Comparison of ENCODE assay signal across 20 mouse cellular contexts in the genomic region with DNA sequence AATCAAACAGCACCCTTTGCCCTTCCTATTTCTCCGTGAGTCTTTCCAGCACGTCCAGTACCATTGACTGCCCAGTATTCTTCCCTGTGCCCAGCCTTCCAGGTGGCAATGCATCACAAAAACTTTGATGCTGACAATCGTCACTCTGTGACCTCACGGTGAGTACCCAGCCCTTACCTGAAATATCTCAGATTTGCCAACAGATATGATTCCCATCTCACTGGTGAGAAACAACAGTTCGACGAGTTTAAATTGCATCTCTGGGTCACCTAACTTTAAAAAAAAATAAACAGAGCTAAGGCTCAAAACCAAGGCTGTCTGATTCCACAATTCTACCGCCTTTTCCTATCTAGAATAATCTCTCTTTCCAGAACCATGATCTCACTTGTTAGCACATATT. TPM values are rescaled to one million over a fixed set of nuclear protein-coding genes. Genes with fewer than 3 reads are reported as not detected.
DNase-seq lines count a peak whose midpoint lies in the region; ATAC-seq and TF ChIP-seq lines count a peak whose summit lies in the region.
"Had no signal": no experiment of that assay in that cellular context is flagged by ENCODE, and none has a peak within 500 bp of the region (broad histone marks: within the 10 kb centered on the region; RNA-seq: fewer than 3 reads in every experiment).

A gene (minus strand): TSS at position 101 of the 400 bp plus-strand sequence.

- H3K9me3 ChIP-seq in forebrain, embryonic 10.5 days, result no peaks in the 10 kb centered on the region
- no peaks in the 10 kb centered on the region for H3K9me3 ChIP-seq in forebrain, embryonic 15.5 days
- H3K9me3 ChIP-seq in midbrain, embryonic 10.5 days (replicated peaks), result no peaks in the 10 kb centered on the region
- no peaks in the 10 kb centered on the region for H3K9me3 ChIP-seq in midbrain, embryonic 15.5 days
- no peaks in the 10 kb centered on the region for H3K9me3 ChIP-seq in liver, postnatal 0 days (ENCODE audit: low read length)
- H3K9me3 ChIP-seq: intestine, embryonic 15.5 days; limb, embryonic 15.5 days; neural tube, embryonic 12.5 days had no signal

- no peaks in the 10 kb centered on the region for H3K4me1 ChIP-seq in forebrain, embryonic 10.5 days
- no peaks in the 10 kb centered on the region for H3K4me1 ChIP-seq in forebrain, embryonic 15.5 days
- H3K4me1 ChIP-seq in midbrain, embryonic 10.5 days, result no peaks in the 10 kb centered on the region
- H3K4me1 ChIP-seq in midbrain, embryonic 15.5 days, result no peaks in the 10 kb centered on the region
- H3K4me1 ChIP-seq in liver, postnatal 0 days (ENCODE audit: insufficient read depth), result peaks cover 36% of the 10 kb centered on the region
- H3K4me1 ChIP-seq: intestine, embryonic 15.5 days; limb, embryonic 15.5 days; neural tube, embryonic 12.5 days had no signal

- H3K4me3 ChIP-seq in forebrain, embryonic 10.5 days, result no peak within 1 kb of the TSS
- no peak within 1 kb of the TSS for H3K4me3 ChIP-seq in forebrain, embryonic 15.5 days
- no peak within 1 kb of the TSS for H3K4me3 ChIP-seq in midbrain, embryonic 10.5 days
- no peak within 1 kb of the TSS for H3K4me3 ChIP-seq in midbrain, embryonic 15.5 days
- H3K4me3 ChIP-seq in liver, postnatal 0 days (ENCODE audit: low read depth, low read length), result no peak within 1 kb of the TSS
- H3K4me3 ChIP-seq: intestine, embryonic 15.5 days; limb, embryonic 15.5 days; neural tube, embryonic 12.5 days had no signal

- no peak within 1 kb of the TSS for H3K9ac ChIP-seq in forebrain, embryonic 15.5 days (replicated peaks)
- H3K9ac ChIP-seq in midbrain, embryonic 15.5 days, result no peak within 1 kb of the TSS
- no peak within 1 kb of the TSS for H3K9ac ChIP-seq in liver, postnatal 0 days (replicated peaks)
- H3K9ac ChIP-seq: forebrain, postnatal 0 days; intestine, embryonic 15.5 days; limb, embryonic 15.5 days; neural tube, embryonic 12.5 days had no signal

- no peaks in the 10 kb centered on the region for H3K36me3 ChIP-seq in forebrain, embryonic 10.5 days (replicated peaks)
- no peaks in the 10 kb centered on the region for H3K36me3 ChIP-seq in forebrain, embryonic 15.5 days
- H3K36me3 ChIP-seq in midbrain, embryonic 10.5 days, result no peaks in the 10 kb centered on the region
- no peaks in the 10 kb centered on the region for H3K36me3 ChIP-seq in midbrain, embryonic 15.5 days (replicated peaks)
- no peaks in the 10 kb centered on the region for H3K36me3 ChIP-seq in liver, postnatal 0 days (replicated peaks; ENCODE audit: insufficient read depth, low read length)
- H3K36me3 ChIP-seq: intestine, embryonic 15.5 days; limb, embryonic 15.5 days; neural tube, embryonic 12.5 days had no signal

- H3K4me2 ChIP-seq in forebrain, embryonic 15.5 days (replicated peaks), result no peak within 1 kb of the TSS
- H3K4me2 ChIP-seq in midbrain, embryonic 15.5 days, result no peak within 1 kb of the TSS
- H3K4me2 ChIP-seq in liver, postnatal 0 days (ENCODE audit: low read depth, low read length), result no peak within 1 kb of the TSS
- H3K4me2 ChIP-seq: intestine, embryonic 15.5 days; limb, embryonic 15.5 days; neural tube, embryonic 12.5 days had no signal

- no peak for DNase-seq in forebrain, embryonic 10.5 days (ENCODE audit: extremely low spot score, low spot score)
- no peak for DNase-seq in midbrain, embryonic 10.5 days (ENCODE audit: low spot score)
- no peak for DNase-seq in liver, postnatal 0 days
- DNase-seq in T-cell, adult 2 months (ENCODE audit: low spot score), result no peak
- DNase-seq in thymus, postnatal 10 days (ENCODE audit: low spot score in 2 of 2), result no peak
- DNase-seq: cerebellum, postnatal 25 days; forebrain, postnatal 0 days; heart, postnatal 36 days; midbrain, embryonic 14.5 days; right cerebral cortex, postnatal 25 days; thymus, postnatal 25 days had no signal

- no peaks in the 10 kb centered on the region for H3K27me3 ChIP-seq in forebrain, embryonic 10.5 days (ENCODE audit: poor library complexity, severe bottlenecking)
- H3K27me3 ChIP-seq in forebrain, embryonic 15.5 days, result no peaks in the 10 kb centered on the region
- no peaks in the 10 kb centered on the region; the same call in 1 of the 2 replicates for H3K27me3 ChIP-seq in midbrain, embryonic 10.5 days (ENCODE audit: low read depth, poor library complexity, severe bottlenecking)
- no peaks in the 10 kb centered on the region for H3K27me3 ChIP-seq in midbrain, embryonic 15.5 days (replicated peaks)
- no peaks in the 10 kb centered on the region for H3K27me3 ChIP-seq in liver, postnatal 0 days (ENCODE audit: insufficient read depth, low read length)
- H3K27me3 ChIP-seq: intestine, embryonic 15.5 days; limb, embryonic 15.5 days; neural tube, embryonic 12.5 days had no signal

- H3K27ac ChIP-seq in forebrain, embryonic 10.5 days, result no peak within 1 kb of the TSS
- no peak within 1 kb of the TSS for H3K27ac ChIP-seq in forebrain, embryonic 15.5 days (replicated peaks)
- H3K27ac ChIP-seq in midbrain, embryonic 10.5 days (replicated peaks), result no peak within 1 kb of the TSS
- H3K27ac ChIP-seq in midbrain, embryonic 15.5 days, result no peak within 1 kb of the TSS
- peak within 1 kb of the TSS; percentile 95; the same call in 1 of the 2 replicates for H3K27ac ChIP-seq in liver, postnatal 0 days (ENCODE audit: low read depth)
- H3K27ac ChIP-seq: intestine, embryonic 15.5 days; limb, embryonic 15.5 days; neural tube, embryonic 12.5 days had no signal

- no peak for TF ChIP-seq CTCF in liver, postnatal 0 days (IDR thresholded peaks at IDR 0.05; ENCODE audit: low read depth)

- ATAC-seq in forebrain, embryonic 15.5 days (replicated peaks), result no peak
- ATAC-seq in midbrain, embryonic 15.5 days (replicated peaks), result no peak
- no peak for ATAC-seq in erythroid progenitor cell, adult 5-6 weeks (replicated peaks; ENCODE audit: low FRiP score, poor library complexity, severe bottlenecking)
- ATAC-seq in liver, postnatal 0 days, result no peak
- ATAC-seq: activated CD4-positive, CD25-positive, alpha-beta regulatory T cell, adult 4 months; forebrain, postnatal 0 days; intestine, embryonic 15.5 days had no signal

- 85% methylated on average over 7 of the region's 7 CpGs for WGBS in forebrain, embryonic 10.5 days
- 77% methylated on average over 7 of the region's 7 CpGs for WGBS in forebrain, embryonic 15.5 days
- 82% methylated on average over 7 of the region's 7 CpGs for WGBS in midbrain, embryonic 10.5 days
- WGBS in midbrain, embryonic 15.5 days, result 84% methylated on average over 7 of the region's 7 CpGs
- 75% methylated on average over 7 of the region's 7 CpGs for WGBS in liver, postnatal 0 days (ENCODE audit: insufficient replicate concordance)

- TF ChIP-seq EP300 in liver, postnatal 0 days (IDR thresholded peaks at IDR 0.05; ENCODE audit: low read depth), result no peak

RNA-seq across cellular contexts. Expression of the gene that starts here (rescaled TPM):
- 13.8 and 19.7 TPM in 2 replicates for polyA plus RNA-seq in forebrain, embryonic 10.5 days (2016; fragmentation: Nextera tagmentation; extraction: Ambion mirVana)
- 0.24 TPM in 1 of 2 replicates, not detected in the other for polyA plus RNA-seq in forebrain, embryonic 15.5 days (2015; fragmentation: Nextera tagmentation; extraction: Ambion mirVana)
- 13.4 and 14.5 TPM in 2 replicates for polyA plus RNA-seq in midbrain, embryonic 10.5 days (2016; fragmentation: Nextera tagmentation; extraction: Ambion mirVana)
- 0.14 and 0.59 TPM in 2 replicates for polyA plus RNA-seq in midbrain, embryonic 15.5 days (2015; fragmentation: Nextera tagmentation; extraction: Ambion mirVana)
- total RNA-seq in erythroid progenitor cell, adult 5-6 weeks (2015; ENCODE audit: low replicate concordance), result 1,402 and 1,484 TPM in 2 replicates
- 1,540 and 1,607 TPM in 2 replicates for total RNA-seq in erythroid progenitor cell, adult 5-6 weeks (2017; ENCODE audit: low replicate concordance)
- 117 and 135 TPM in 2 replicates for polyA plus RNA-seq in liver, postnatal 0 days (2015; fragmentation: Nextera tagmentation; extraction: Ambion mirVana)
- total RNA-seq: forebrain, postnatal 0 days; gastrocnemius, adult 8-10 months; left cerebral cortex, adult 8-10 months had no signal
- polyA plus RNA-seq: forebrain, postnatal 0 days had no signal
